Mouse (Mus musculus) liver, embryonic 11.5 days (tissue): ENCODE data around the gene Cfap44. TPM values are rescaled to one million over a fixed set of nuclear protein-coding genes. Genes with fewer than 3 reads are reported as not detected.
A peak's percentile ranks its signal among the peaks of the same experiment; 100 is the strongest.

Source experiments
- ATAC-seq: fragments of 200-750 bp; cut with Nextera tagmentation; replicated peaks from 2 replicates; pipeline ENCODE4 v1.8.0; 2017; ENCODE audit warnings: moderate number of reproducible peaks, mild to moderate bottlenecking, moderate TSS enrichment, moderate library complexity; ENCODE audit not compliant: low FRiP score
- DNase-seq: peaks from one replicate; pipeline ENCODE4 v3.0.0-alpha.2; 2017; ENCODE audit warnings: low spot score
- H3K27ac ChIP-seq: fragments of 300-500 bp; sonication (generic); 2 replicates; pipeline ENCODE4 v1.5.1; 2014; ENCODE audit warnings: mild to moderate bottlenecking, low read depth, low read length, control low read depth
- H3K27me3 ChIP-seq: fragments of 300-500 bp; sonication (generic); replicated peaks from 2 replicates; pipeline ENCODE4 v1.6.1; 2014; ENCODE audit warnings: low read length, mixed read lengths; ENCODE audit not compliant: control insufficient read depth, insufficient read depth
- H3K36me3 ChIP-seq: fragments of 300-500 bp; sonication (generic); 2 replicates; pipeline ENCODE4 v1.6.1; 2014; ENCODE audit warnings: mild to moderate bottlenecking, low read length, moderate library complexity, mixed read lengths; ENCODE audit not compliant: control insufficient read depth, insufficient read depth
- H3K4me1 ChIP-seq: fragments of 300-500 bp; sonication (generic); replicated peaks from 2 replicates; pipeline ENCODE4 v1.6.1; 2014; ENCODE audit warnings: low read length, mixed read lengths; ENCODE audit not compliant: control insufficient read depth, insufficient read depth
- H3K4me2 ChIP-seq: fragments of 300-500 bp; sonication (generic); 2 replicates; pipeline ENCODE4 v1.6.1; 2014; ENCODE audit warnings: mild to moderate bottlenecking, control low read depth, moderate library complexity
- H3K4me3 ChIP-seq: fragments of 300-500 bp; sonication (generic); 2 replicates; pipeline ENCODE4 v1.5.1; 2014; ENCODE audit warnings: low read depth, low read length, control low read depth
- H3K9ac ChIP-seq: fragments of 300-500 bp; sonication (generic); 2 replicates; pipeline ENCODE4 v1.6.1; 2014; ENCODE audit warnings: low read depth, low read length, control low read depth
- H3K9me3 ChIP-seq: fragments of 300-500 bp; sonication (generic); 2 replicates; pipeline ENCODE4 v1.6.1; 2016; ENCODE audit warnings: low read length, inconsistent platforms, mixed read lengths; ENCODE audit not compliant: control insufficient read depth
- WGBS: fragments of 180-500 bp; shearing (Covaris S2); extraction: QIAGEN DNeasy Blood & Tissue Kit; methylation state at CpG from one replicate; pipeline ENCODE4 v1.1.7; 2014; 5-methylcytosine and 5-hydroxymethylcytosine counted together
- polyA plus RNA-seq: library from polyadenylated mRNA; unstranded; fragments of >200 nt; fragmentation: Nextera tagmentation; extraction: Ambion mirVana; gene quantifications from 2 replicates; pipeline ENCODE4 v1.2.1, GENCODE M21; 2014

The Cfap44 gene
- 0.47 and 0.53 TPM in 2 replicates for polyA plus RNA-seq

DNA sequence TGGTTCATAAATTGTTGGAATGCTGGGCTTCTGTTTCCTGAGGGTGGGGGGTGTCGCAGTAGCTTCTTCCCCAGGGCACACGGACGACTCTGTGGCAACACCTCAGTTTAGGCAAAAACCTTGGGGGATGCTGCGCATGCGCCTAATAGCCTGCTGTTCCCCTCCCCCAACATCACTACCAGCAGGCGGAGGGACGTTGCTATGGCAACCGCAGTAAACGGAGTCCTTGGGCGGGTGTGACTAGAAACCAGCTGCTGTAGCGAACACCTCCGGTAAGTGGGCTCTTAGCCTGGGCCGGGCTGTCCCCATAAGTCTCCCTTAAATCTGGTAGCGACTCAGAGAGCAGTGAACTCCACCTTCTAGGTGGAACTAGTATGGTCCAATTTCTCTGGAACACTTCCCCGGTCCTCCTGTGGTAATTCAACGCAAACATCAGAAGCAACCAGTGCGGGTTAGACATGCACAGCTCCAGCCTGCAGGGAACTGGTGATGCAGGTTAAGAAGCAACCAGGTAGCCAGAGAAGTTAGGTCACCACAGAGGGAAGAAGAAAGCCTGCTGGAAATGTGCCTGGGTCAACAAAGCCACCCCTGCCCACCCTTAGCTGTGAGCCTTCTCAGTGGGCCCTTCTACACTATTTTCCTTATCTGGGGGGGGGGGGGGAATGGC is at the start of gene Cfap44:
Cfap44 (plus strand) TSS at position 220 of the 667 bp plus-strand sequence.
- no peaks in the 10 kb centered on the region for H3K9me3 ChIP-seq
- peak; percentile 77 for DNase-seq
- peak within 1 kb of the TSS; percentile 25; the same call in 1 of the 2 replicates for H3K4me3 ChIP-seq
- peak; percentile 69 for ATAC-seq
- H3K27me3 ChIP-seq = no peaks in the 10 kb centered on the region
- H3K4me2 ChIP-seq = peak within 1 kb of the TSS; percentile 59
- WGBS = 5% methylated on average over 17 of the region's 17 CpGs
- 0 out of 2 replicates have a peak within 1 kb of the TSS, but pooled peaks have one; percentile 5 for H3K9ac ChIP-seq
- H3K36me3 ChIP-seq = no peaks in the 10 kb centered on the region
- 0 out of 2 replicates have a peak, but pooled peaks cover 2% of the 10 kb centered on the region for H3K4me1 ChIP-seq
- H3K27ac ChIP-seq = no peak within 1 kb of the TSS

DNA sequence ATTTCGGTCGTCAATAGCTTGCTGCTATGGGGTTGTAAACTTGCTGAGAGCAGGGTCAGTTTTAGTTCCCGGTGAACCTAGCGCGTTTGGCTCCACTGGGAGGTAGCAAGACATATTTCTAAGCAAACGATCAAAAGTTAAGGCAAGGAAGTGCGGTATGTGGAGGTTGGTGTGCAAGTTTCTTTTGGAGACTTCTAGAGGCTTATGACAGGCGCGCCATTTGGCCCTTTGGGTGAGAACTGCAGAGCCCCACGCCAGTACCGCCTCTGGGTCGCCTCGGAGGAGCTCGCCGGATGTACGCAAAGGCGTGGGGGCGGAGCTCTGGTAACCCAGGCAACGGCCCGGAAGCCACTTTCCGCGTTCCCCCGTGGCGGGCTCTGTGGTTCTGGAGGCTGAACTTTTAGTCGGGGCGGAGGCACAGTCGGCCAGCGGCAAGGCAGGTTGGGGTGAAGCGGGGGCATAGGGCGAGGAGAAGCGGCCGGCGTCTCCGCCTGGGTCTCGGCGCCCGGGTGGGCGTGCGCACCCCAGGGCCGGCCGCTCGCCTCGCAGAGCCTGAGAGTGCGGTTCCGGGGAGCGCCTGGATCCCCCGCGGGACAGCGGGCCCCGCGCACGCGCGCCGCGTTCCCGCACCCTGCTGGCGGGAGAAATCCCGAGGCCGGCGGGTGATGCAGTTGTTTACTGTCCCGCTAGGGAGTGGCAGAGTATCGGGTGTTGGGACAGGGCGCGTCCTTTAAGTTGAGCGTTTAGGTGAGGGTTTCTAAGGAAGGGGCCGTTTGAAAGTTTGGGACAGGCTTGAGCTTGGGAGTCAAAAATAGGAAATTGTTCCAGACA is 47.3 kb upstream of the Cfap44 start, which contains the start of gene Spice1:
Spice1 (plus strand) TSS at position 51 of the 831 bp plus-strand sequence.
- Histone ChIP-seq H3K4me2 (peak within 1 kb of the TSS; percentile 76), H3K27ac (peak within 1 kb of the TSS; percentile 77), H3K36me3 (no peaks in the 10 kb centered on the region), H3K9me3 (no peaks in the 10 kb centered on the region), H3K27me3 (no peaks in the 10 kb centered on the region), H3K4me1 (peaks cover 16% of the 10 kb centered on the region), H3K4me3 (peak within 1 kb of the TSS; percentile 70), H3K9ac (peak within 1 kb of the TSS; percentile 74)
- ATAC-seq (peak; percentile 99), DNase-seq (peak; percentile 92)
- under 1% methylated on average over 67 of the region's 67 CpGs for WGBS

DNA sequence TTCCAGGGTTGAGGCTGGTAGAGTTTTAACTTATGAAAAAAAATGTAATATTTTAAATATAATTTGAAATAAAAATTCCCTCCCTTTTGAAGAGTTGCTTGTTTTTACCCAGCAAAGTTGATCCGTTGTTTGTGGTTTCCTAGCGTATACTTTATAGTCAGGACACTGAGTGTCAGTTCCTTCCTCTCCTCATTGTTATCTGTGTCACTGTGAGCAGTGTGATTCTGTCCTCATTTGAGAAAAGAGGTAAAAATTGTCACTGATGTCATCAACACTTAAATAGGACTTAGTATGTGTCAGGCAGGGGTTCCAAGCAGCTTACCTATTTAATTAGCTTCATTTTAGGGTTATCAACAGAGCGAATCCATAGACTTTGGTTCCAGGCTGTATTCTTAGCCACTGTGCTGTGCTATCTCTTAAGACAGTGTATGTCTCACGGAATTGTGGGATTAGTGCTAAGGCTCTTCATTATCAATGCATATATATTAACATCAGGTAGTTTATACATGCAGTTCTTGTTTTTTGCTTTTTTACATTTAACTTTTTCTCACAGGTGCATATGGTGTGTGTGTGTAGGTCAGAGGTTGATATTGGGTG is 44.7 kb upstream of the Cfap44 start:
- no peak overlapping the region for H3K4me3 ChIP-seq
- no peak for DNase-seq
- 47% methylated on average over 4 of the region's 4 CpGs for WGBS
- no peaks in the 10 kb centered on the region for H3K27me3 ChIP-seq
- H3K9me3 ChIP-seq = no peaks in the 10 kb centered on the region
- no peak for ATAC-seq
- no peak overlapping the region for H3K27ac ChIP-seq
- H3K36me3 ChIP-seq = no peaks in the 10 kb centered on the region
- H3K4me1 ChIP-seq = peaks cover 16% of the 10 kb centered on the region
- peak overlapping the region; percentile 38; the same call in 1 of the 2 replicates for H3K4me2 ChIP-seq
- H3K9ac ChIP-seq = no peak overlapping the region

DNA sequence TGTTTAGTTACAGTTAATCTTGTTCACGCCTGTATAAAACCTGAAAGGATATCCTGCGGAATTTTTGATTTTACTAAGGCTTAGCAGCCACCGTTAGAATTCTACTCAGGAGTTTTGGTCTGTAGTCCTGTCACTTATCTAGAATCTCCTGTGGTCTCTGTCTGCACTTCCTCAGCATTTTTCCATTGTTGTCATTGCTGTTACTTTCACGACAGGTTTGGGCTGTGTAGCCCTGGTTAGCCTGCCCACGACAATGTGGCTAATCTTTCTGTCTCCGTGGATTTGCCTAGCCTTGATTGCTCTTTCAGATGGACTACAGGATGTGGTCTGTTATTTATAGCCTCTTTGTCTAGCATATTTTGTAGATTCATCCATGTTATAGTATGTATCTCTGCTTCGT is 38.3 kb upstream of the Cfap44 start:
- no peak for DNase-seq
- H3K4me3 ChIP-seq = no peak overlapping the region
- no peak overlapping the region for H3K27ac ChIP-seq

DNA sequence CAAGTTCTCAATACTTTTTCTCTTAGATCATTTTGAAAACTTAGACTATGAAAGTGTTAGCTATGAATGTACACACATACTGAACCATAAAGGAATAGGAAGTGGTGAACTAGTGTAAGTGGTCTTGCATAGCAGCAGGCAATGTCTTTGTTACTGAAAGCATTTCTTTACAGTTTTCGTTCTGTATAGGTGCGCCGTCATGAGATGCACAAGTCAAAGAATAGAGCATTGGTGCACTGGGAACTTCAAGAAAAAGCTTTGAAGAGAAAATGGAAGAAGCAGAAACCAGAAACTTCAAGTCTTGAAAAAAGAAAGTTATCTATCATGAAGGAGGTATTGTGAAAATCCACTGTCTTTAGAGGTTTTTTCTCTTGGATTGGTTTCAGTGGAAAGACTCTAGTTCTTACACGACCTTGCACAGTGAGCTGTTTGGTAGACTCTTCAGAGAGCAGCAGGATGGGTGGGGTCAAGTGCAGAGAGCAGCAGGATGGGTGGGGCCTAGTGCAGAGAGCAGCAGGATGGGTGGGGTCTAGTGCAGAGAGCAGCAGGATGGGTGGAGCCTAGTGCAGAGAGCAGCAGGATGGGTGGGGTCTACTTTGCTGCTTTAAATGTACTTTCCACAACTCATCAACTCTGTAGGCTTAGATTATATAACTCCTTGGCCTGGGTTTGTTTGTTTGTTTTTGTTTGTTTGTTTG is 36.9 kb upstream of the Cfap44 start:
- Histone ChIP-seq H3K27ac (no peak overlapping the region), H3K36me3 (peaks cover 9% of the 10 kb centered on the region; the same call in 1 of the 2 replicates), H3K9ac (no peak overlapping the region), H3K4me1 (no peaks in the 10 kb centered on the region; the same call in 1 of the 2 replicates), H3K27me3 (no peaks in the 10 kb centered on the region), H3K9me3 (no peaks in the 10 kb centered on the region), H3K4me2 (no peak overlapping the region), H3K4me3 (no peak overlapping the region)
- WGBS = 61% methylated on average over 4 of the region's 4 CpGs
- no peak for DNase-seq
- ATAC-seq = peak; percentile 98

More for the DNA sequence above, 38.3 kb upstream of the Cfap44 start:
- Histone ChIP-seq H3K4me1 (no peaks in the 10 kb centered on the region; the same call in 1 of the 2 replicates), H3K27me3 (no peaks in the 10 kb centered on the region), H3K36me3 (peaks cover 3% of the 10 kb centered on the region; the same call in 1 of the 2 replicates), H3K4me2 (no peak overlapping the region), H3K9me3 (no peaks in the 10 kb centered on the region), H3K9ac (no peak overlapping the region)
- 46% methylated on average over 7 of the region's 7 CpGs for WGBS
- ATAC-seq = no peak

DNA sequence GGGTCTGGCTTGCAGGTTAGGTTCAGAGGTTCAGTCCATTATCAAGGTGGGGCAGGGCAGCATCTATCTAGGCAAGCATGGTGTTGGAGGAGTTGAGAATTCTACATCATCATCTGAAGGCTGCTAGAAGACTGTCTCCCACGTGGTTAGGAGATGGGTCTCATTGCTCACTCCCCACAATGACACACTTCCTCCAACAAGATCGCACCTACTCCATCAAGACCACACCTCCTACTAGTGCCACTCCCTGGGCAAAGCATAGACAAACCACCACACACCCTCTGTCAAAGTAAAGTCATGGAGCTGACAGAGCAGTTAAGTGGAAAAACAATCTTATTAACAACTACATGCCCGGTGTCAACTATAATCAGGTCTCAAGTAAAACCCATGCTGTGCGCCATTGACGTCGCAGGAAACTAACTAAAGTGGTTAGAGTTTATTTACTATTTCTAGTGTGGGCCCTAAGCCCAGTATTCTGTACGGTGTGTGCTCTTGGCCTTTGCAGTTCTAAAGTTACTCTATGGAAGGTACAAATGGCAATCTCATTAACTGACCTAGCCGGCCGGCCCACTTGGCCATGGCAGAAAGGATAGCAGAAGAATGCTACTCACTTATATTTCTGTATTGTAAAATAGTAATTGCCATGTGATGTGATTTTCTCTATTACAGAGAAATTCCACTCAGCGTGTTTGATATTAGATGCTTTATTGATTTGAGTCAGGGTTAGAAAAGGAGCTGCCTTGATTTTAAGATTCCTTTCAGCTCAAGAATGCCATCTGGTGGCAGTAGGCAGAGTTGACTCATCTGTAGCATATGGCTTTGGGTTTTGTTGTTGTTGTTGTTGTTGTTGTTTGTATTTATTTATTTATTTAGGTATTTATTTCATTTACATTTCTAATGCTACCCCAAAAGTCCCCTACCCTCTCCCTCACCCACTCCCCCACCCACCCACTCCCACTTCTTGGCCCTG is 32.4 kb upstream of the Cfap44 start:
- Histone ChIP-seq H3K4me1 (no peaks in the 10 kb centered on the region; the same call in 1 of the 2 replicates), H3K9me3 (no peaks in the 10 kb centered on the region), H3K27me3 (no peaks in the 10 kb centered on the region), H3K9ac (no peak overlapping the region), H3K27ac (no peak overlapping the region), H3K4me2 (no peak overlapping the region), H3K36me3 (peaks cover 9% of the 10 kb centered on the region; the same call in 1 of the 2 replicates), H3K4me3 (no peak overlapping the region)
- ATAC-seq (no peak), DNase-seq (no peak)
- 86% methylated on average over 10 of the region's 10 CpGs for WGBS

DNA sequence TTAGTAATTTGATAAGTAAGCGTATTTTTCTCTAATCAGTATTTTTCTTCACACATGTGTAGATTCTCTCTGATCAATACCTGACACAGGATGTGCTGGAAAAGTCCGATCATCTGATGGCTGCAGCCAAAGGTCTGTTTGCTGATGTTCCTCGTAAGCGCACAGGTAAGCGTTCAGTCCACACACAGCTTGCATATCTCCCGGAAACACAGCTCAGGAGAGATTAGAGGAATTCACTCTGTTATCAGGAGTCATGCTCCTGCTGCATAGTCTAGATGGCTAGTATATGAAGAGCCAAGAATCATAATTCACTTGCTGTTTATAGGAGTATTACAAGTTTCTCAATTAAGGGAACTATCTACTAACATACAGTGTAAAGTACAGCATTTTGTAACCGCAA is 29.1 kb upstream of the Cfap44 start:
- 74% methylated on average over 7 of the region's 7 CpGs for WGBS
- peaks cover 7% of the 10 kb centered on the region; the same call in 1 of the 2 replicates for H3K36me3 ChIP-seq
- peak; percentile 47; the same call in 1 of the 2 replicates for ATAC-seq

More for the DNA sequence above, 29.1 kb upstream of the Cfap44 start:
- H3K4me3 ChIP-seq = no peak overlapping the region
- H3K9ac ChIP-seq = no peak overlapping the region
- H3K4me2 ChIP-seq = no peak overlapping the region
- H3K27ac ChIP-seq = no peak overlapping the region
- H3K27me3 ChIP-seq = no peaks in the 10 kb centered on the region
- DNase-seq = no peak
- H3K4me1 ChIP-seq = no peaks in the 10 kb centered on the region
- H3K9me3 ChIP-seq = no peaks in the 10 kb centered on the region
